Mouse (Mus musculus): Measurements from ENCODE around the gene Olfr679.
"Not testable (repeated sequence)": the region's sequence is repeated elsewhere in the genome, so short reads cannot be mapped to it uniquely, and the experiment has no call there.

Olfr679 gene

DNA sequence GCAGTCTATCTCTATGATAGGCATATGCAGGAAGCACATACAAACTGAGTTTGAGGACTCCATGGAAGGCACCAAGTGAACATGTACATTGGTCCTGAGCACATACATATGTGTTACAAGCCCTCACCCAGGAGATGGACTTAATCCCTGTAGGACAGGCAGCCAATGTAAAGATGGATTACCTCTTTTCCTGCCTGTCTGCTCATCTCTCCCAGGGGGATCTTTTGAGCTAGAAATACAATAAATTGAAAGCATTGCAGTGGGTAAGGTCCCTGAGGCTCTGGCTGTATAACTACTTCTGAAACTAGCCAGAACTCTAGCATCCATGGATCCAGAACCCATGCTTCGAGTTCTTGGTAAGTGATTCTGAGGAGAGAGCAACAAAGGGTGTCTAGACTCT is at the start of gene Olfr679:
Olfr679 (plus strand) TSS at position 301 of the 400 bp plus-strand sequence.
- in situ Hi-C loops (cut with MboI; ENCODE audit: unreplicated experiment in 2 of 2): no loop called here

DNA sequence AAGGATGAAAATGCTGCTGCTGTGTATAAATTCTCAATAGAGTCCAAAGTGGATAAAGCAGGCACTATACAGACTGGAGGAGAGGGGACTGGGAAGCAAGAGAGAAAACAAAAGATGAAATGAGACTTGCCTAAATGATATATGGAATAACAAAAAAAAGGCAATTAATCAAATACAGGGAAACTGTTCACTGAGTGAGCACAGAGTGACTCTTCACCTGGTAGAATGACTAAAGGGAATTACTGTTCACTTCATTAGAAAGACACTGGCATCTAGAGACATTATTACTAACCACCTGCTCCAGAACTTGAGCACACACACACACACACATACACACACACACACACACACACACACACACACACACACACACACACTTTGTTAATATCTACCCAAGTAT is 48.6 kb upstream of the Olfr679 start, which contains the start of gene Olfr676:
Olfr676 (plus strand) TSS at position 301 of the 400 bp plus-strand sequence.
- in situ Hi-C loops (cut with MboI; ENCODE audit: unreplicated experiment in 2 of 2): no loop called here

DNA sequence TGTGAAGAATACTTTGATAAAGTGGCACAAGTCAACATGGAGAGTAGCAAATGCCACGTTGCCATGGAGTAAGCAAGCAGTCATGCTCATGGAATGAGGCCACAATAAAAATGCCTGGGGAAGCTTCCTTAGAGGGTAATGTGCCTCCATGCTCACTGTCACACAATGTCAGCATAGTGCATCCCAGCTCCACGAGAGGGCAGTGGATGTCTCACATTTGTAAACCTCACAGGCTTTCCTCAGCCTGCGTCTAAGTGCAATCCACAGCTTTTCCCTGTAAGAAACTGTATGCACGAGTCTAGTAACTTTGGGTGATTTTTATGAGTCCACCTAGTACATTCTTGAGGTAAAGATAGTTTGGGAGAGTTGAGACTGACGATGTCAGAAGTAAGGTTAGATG is 47.2 kb upstream of the Olfr679 start:
- in situ Hi-C loops (cut with MboI; ENCODE audit: unreplicated experiment in 2 of 2): not testable (repeated sequence)

DNA sequence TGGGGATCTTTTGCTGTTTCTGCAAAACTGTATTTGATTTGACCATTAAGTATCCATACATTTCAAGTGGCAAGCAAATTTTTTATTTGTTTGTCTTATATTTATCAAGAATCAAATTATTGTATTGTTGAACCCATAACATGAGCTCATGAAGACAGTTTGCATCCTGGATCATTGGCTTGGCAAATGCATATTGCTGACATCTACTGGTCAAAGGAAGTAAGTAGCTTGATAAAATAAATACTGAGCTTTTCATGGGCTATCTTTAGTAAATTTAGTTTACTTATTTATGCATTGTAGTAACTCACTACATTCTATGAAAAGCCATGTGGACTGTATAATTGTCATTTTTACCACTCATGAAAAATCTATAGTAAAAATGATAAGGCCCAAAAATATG is 22.1 kb upstream of the Olfr679 start:
- in situ Hi-C loops (cut with MboI; ENCODE audit: unreplicated experiment in 2 of 2): no loop called here

DNA sequence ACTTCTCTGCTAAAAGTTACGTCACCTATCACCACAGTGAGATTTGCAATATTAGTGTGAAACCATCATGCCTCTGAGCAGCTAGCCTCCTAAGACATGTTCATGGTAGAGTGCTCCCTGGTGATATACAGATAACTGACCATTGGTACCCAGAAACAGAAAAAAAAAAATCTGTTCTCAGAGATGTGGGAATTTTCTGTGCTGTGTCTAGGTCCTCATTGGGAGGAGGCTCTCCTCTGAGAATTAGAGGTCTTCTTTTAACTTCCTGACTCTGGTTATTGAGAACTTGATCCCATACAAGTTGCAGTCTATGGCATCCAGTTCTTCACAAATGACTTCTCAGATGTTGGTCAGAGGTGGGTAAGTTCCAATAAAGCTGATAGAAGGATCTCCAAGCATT is 16.8 kb upstream of the Olfr679 start, which contains the start of gene Olfr678:
Olfr678 (plus strand) TSS at position 301 of the 400 bp plus-strand sequence.
- in situ Hi-C loops (cut with MboI; ENCODE audit: unreplicated experiment in 2 of 2): no loop called here

DNA sequence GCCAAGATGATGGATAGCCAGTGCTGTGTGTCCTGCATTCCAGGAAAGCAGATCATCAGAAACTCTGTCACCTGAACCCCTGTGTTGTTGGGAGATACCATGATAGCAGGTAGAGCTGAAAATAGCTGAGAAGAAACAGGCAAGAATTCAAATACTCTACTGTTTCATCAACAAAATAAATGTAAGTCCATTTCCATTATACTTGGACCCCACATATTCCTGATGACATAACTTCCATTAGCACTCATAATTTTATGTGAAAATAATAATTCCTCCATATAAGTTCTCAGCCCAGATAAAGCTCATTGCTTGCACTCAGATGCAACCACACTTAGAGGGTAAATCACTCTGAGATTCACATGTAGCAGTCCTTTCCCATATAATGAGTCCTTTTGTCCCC is 11.7 kb downstream of the Olfr679 start, which contains the start of gene Olfr680-ps1:
Olfr680-ps1 (minus strand) TSS at position 101 of the 400 bp plus-strand sequence.
- in situ Hi-C loops (cut with MboI; ENCODE audit: unreplicated experiment in 2 of 2): not testable (repeated sequence)

DNA sequence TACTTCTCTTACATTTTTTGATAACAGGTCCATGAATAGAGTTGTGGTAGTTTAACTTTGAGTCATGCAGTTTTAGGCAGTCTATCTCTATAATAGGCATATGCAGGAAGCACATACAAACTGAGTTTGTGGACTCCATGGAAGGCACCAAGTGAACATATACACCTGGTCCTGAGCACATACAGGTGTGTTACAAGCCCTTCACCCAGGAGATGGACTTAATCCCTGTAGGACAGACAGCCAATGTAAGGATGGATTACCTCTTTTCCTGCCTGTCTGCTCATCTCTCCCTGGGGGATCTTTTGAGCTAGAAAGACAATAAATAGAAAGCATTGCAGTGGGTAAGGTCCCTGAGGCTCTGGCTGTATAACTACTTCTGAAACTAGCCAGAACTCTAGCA is 35.5 kb downstream of the Olfr679 start, which contains the start of gene Olfr681:
Olfr681 (plus strand) TSS at position 301 of the 400 bp plus-strand sequence.
- in situ Hi-C loops (cut with MboI; ENCODE audit: unreplicated experiment in 2 of 2): no loop called here
